Mouse (Mus musculus) right cerebral cortex, postnatal 4 days (tissue): ENCODE data around the gene Stap2.
A peak's percentile ranks its signal among the peaks of the same experiment; 100 is the strongest.

Experiments
- DNase-seq: peaks from one replicate; pipeline ENCODE4 v3.0.0-alpha.2; 2022

The Stap2 gene

GRCm38 (mm10) chr17:56003000-56003399 lies 2.4 kb downstream of the Stap2 start:
- DNase-seq = no peak

GRCm38 (mm10) chr17:55999794-56000499 lies 5.4 kb downstream of the Stap2 start:
- DNase-seq = no peak

DNA sequence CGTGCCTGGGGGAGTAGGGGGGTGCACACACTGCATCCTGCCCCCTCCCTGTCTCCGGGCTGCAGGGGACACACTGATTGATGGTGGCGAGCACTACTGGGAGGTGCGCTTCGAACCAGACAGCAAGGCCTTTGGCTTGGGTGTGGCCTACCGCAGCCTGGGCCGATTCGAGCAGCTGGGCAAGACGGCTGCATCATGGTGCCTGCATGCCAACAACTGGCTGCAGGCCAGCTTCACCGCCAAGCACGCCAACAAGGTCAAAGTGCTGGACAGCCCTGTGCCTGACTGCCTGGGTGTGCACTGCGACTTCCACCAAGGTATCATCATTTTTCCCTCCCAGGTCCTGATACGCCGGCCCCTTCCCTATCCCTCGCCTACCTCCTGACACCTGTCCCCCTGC lies 9.4 kb downstream of the Stap2 start:
- DNase-seq = no peak

DNA sequence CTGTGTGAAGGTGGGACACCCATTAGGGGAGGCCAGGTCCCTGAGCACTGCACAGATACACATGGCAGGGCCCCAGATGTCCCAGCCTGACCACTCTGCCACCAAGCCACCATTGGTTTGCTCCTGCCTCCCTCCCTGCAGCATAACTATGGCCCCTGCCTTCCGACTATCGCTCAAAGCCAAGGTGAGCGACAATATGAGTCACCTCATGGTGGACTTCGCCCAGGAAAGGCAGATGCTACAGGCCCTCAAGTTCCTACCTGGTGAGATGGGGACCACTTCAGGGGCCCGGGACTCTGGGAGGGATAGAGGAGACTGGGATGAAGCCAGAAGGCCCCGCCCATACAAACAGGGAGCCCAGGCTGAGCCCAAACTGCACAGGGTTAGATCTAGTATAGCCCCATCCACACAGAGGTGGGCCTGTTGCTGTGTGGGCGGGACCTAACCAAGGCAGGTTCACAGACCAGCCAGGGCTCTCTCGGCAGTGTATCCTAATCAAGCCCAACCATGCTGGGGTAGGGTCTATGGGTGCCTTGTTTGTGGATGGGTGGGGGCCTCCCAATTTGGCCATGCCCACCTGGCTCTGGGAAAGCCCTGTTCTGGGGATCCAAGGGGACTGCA lies 15.0 kb downstream of the Stap2 start:
- no peak for DNase-seq

GRCm38 (mm10) chr17:55986030-55986961 lies 19.1 kb downstream of the Stap2 start, which contains the start of gene Fsd1:
Fsd1 (plus strand) TSS chr17:55986509.
- peak; percentile 86 for DNase-seq

GRCm38 (mm10) chr17:55977301-55977700 lies 28.1 kb downstream of the Stap2 start:
- DNase-seq = no peak

DNA sequence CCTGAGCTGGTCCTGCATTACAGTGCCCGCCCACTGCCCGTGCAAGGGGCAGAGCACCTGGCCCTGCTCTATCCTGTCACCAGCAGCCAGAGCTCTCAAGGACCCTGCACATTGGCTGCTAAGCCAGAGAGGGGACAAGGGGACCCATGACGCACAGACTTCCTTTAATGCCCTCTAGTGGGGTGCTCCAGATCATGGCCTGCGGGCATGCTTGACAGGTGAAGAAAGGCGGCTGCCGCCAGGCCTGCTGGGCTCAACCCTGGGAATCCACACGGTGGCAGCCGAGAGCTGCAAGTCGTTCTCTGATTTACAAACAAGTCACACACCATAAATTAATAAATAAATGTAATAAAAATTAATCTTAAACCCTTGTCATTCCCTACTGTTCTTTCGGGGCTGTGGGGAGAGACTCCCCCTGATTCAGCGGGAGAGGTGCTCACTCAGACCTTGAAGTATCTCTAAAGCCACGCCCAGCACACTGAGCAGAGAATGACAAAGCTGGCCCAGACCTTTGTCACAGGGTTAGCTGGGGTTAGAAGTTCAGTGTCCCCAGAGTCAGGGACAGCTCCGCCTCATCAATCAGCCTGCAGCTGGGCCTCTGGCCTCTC lies 29.0 kb downstream of the Stap2 start:
- DNase-seq = peak; percentile 81

GRCm38 (mm10) chr17:55971453-55971852 lies 33.9 kb downstream of the Stap2 start:
- DNase-seq = no peak

GRCm38 (mm10) chr17:55969966-55970891 lies 35.2 kb downstream of the Stap2 start, which contains the start of gene Shd:
Shd (plus strand) TSS chr17:55970467.
- DNase-seq = peak; percentile 71

DNA sequence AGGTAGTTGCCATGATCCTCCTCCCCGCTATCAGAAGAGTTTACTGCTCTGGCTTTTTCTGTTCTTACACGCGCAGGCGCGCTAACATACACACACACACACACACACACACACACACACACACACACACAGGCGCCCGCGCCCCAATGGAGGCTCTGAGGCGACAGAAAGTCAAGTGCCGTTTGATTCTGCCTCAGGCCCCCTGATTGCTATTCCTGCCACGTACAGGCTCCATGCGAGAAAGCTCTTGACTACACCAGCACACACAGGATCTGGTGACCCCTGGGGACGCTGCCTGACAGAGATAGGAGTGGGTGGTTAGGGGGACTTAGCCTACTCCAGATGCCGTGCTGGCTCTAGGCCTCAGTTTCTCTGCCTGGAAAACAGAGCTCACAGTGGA lies 35.8 kb downstream of the Stap2 start:
- DNase-seq = peak; percentile 74

- DNase-seq = no peak
Measured at GRCm38 (mm10) chr17:55968210-55968609, 37.2 kb downstream of the Stap2 start.

- no peak for DNase-seq
Measured at GRCm38 (mm10) chr17:55967186-55967585, 38.2 kb downstream of the Stap2 start.

DNA sequence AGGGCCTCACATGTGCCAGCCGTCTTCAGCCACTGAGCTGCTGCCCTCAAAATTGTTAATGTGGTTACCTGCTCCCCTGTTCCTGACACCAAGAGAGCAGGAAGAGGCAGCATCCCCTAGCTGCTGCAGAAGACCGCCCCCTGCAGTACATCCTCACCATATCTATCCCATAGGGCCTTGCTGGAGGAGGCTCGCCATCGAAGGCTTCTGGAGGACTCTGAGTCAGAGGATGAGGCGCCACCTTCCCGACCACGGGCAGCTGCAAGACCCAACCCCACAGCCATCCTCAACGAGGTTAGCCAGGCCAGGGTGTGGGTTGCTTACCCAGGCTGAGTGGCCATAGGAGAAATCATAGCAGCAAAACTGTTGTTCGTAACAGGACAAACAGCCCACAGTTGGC lies 40.4 kb downstream of the Stap2 start:
- DNase-seq = no peak

- no peak for DNase-seq
Measured at GRCm38 (mm10) chr17:55964496-55964895, 40.9 kb downstream of the Stap2 start.

- DNase-seq = no peak
Measured at GRCm38 (mm10) chr17:55963171-55963570, 42.2 kb downstream of the Stap2 start.

GRCm38 (mm10) chr17:55961631-55962030 lies 43.8 kb downstream of the Stap2 start:
- no peak for DNase-seq

- DNase-seq = no peak
Measured at GRCm38 (mm10) chr17:55960791-55961190, 44.6 kb downstream of the Stap2 start.

- DNase-seq = no peak
Measured at GRCm38 (mm10) chr17:55959946-55960740, 45.2 kb downstream of the Stap2 start.

- peak; percentile 84 for DNase-seq
Measured at GRCm38 (mm10) chr17:55958918-55959728, 46.3 kb downstream of the Stap2 start, which contains the start of gene Yju2. Yju2 (plus strand) TSS chr17:55959099.

GRCm38 (mm10) chr17:55958584-55958886 lies 46.8 kb downstream of the Stap2 start:
- no peak for DNase-seq
